Mouse (Mus musculus): ENCODE data around the gene Rgl2.

- TF ChIP-seq GATA1 (IDR thresholded peaks at IDR 0.05; ENCODE audit: borderline replicate concordance, low read length), result no peak
- no peak for TF ChIP-seq CTCF (IDR thresholded peaks at IDR 0.05; ENCODE audit: low read depth, low read length)
- no peak for TF ChIP-seq GATA2 (IDR thresholded peaks at IDR 0.05; ENCODE audit: borderline replicate concordance, low read depth, low read length)
- TF ChIP-seq TAL1 (conservative IDR thresholded peaks at IDR 0.05; ENCODE audit: low read depth, low read length), result no peak
Measured at GRCm38 (mm10) chr17:33938783-33939182, 9.4 kb downstream of the Rgl2 start.

All from G1E (cell line).